Mouse (Mus musculus): ENCODE measurements around the gene Pcif1. TPM values are rescaled to one million over a fixed set of nuclear protein-coding genes. Genes with fewer than 3 reads are reported as not detected.
A peak's percentile ranks its signal among the peaks of the same experiment; 100 is the strongest.
"Not testable (repeated sequence)": the region's sequence is repeated elsewhere in the genome, so short reads cannot be mapped to it uniquely, and the experiment has no call there.

Gene Pcif1
- polyA plus RNA-seq, 1 experiment, result 30.8 TPM

DNA sequence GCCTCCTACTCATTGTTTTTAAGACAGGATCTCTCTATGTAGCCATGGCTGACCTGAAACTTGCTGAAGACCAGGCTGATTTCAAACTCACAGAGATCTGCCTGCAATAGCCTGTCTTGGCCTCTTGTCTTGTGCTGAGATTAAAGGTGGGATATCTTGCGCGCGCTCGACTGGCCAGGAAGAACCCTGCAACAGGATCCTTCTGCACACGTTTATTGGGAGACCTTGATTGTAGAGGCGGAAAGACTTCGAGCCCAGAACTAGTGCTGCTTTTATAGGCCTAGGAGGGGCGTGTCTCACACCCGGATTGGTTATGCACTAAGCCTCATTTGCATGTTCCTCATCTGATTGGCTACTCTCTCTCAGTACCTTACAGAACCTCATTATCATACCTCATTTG, 15.7 kb upstream of the Pcif1 start:
- 94% methylated on average over 8 of the region's 9 CpGs for WGBS
- DNase-seq (ENCODE audit: low read depth, low spot score), result not testable (repeated sequence)

DNA sequence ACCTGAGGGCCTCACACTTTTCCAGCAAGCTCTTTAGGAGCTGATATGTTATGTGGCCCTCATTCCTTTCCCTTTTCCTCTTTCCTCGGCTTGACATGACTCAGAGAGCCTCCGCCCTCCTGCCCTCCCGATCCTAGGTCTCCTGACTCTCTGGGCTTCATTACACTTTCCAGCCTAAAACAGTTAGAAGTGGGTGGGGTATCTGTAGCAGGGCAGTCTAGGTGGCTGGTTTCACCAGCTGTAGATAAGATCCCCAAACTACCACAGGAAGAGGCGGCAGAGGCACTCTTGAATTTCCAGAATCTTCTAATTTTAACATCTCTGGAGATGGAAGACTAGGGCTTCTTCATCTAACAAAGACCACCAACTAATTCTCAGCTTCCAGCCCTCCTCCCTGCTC, 14.5 kb upstream of the Pcif1 start:
- WGBS, result 45% methylated on average over 4 of the region's 4 CpGs
- DNase-seq (ENCODE audit: low read depth, low spot score), result no peak

DNA sequence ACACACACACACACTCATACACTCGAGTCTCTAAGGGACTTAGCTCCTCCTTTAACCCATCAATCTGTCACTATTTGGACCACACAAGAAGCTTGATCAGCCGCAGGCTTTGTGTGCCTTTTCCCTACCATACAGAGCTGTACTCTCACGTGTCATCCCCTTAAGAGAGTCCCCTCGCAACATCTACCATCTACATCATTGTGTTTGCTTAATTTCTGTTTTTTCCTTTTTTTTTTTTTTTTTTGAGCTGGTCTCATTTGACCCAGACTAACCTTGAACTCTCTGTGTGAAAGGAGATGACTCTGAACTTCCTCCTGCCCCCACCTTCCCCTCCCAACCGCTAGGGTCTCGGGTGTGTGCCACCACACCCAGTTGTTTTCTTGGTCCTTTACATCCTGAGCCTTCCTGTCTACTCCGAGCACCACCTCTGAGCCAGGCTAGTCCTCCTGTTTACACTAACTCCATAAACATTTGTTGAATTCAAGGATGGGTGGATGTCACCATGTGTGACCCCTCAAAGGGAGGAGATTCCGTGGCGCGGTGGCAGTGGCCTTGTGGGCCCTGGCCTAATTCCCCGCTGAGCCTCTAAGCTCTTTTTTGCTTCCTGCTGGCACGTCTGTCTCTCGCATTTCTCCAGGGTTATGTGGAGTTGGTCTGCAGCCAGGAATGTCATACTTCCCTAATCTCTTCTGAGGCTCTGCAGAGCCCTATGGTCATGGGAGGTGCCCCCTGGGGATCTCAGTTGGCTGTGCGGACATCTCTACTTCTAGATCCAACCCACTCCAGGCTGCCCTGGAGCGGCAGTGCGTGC, 12.2 kb upstream of the Pcif1 start:
- 24% methylated on average over 16 of the region's 16 CpGs for WGBS
- DNase-seq (ENCODE audit: low read depth, low spot score), result no peak

DNA sequence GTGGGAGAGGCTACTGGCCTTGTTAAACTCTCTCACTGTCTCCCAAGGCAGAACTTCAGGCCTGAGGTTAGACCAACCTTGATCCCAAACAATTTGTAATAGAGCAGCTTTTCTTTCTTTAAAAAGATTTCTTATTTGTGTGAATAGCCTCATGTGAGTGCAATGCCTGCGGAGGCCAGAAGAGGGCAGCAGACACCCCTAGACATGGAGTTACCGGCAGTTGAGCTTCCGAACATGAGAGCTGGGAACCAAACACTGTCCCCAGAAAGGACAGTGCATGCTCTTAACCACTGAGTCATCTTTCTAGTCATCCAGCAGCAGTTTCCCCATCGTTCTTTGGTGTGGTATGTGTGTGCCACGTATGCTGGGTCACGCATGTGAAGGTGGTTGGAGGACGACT, 11.5 kb upstream of the Pcif1 start:
- 96% methylated on average over 7 of the region's 7 CpGs for WGBS
- no peak for DNase-seq (ENCODE audit: low read depth, low spot score)

DNA sequence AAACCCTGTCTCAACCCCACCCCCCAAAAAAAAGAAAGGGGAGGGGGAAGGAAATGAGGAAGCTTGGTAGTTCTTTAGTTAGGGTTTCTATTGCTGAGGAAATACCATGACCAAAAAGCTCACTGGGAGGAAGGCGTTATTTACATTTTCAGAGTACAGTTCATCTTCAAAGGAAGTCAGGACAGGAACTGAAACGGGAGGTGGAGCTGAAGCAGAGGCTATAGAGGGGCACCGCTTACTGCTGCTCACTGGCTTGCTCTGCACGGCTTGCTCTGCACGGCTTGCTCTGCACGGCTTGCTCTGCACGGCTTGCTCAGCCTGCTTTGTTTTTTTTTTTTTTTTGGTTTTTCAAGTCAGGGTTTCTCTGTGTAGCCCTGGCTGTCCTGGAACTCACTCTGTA, 10.6 kb upstream of the Pcif1 start:
- 67% methylated on average over 7 of the region's 7 CpGs for WGBS
- no peak for DNase-seq (ENCODE audit: low read depth, low spot score)

DNA sequence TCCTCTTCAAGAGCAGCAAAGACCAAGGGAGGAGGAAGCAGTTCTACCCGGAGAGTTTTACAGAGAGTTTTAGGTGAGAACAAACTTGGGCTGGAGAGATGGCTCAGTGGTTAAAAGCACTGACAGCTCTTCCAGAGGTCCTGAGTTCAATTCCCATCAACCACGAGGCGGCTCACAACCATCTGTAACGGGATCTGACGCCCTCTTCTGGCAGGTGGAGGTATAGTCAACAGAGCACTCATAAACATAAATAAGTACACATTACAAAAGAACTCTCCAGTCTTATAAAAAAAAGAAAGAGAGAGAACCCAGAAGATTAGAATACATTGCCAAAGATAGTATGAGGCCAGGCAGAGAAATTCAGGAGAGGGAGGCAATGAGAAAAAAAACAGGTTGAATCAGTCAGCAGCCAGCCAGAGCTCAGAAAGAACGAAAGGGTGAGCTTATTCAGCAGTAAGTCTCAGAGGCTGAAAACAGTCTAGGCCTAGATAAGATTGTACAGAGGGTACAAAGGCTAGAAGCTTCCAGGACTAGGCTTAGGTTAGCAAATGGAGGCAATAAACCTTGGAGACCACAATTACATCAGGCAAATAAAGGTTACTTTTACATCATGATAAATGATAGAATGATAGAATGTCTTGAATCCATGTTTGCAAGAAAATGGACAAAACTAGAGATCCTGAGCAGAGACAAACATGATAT, 7.4 kb upstream of the Pcif1 start:
- no peak for DNase-seq (ENCODE audit: low read depth, low spot score)
- 51% methylated on average over 6 of the region's 6 CpGs for WGBS

DNA sequence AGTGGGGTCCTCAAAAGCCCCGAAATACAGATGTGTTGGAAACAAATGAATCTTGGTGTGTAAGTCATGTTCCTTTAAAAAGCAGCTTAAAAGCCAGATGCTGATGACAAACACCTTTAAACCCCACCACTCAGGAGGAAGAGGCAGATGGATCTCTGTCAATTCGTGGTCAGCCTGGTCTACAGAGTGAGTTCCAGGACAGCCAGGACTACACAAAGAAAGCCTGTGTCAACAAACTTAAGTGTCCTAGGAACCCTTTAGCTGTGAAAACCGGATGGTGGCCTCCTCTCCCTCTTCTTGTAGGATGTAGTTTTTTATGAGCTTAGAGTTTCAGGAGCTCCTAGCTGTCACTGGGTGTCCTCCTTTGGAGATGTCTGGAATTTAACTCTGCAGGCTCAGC, 5.5 kb upstream of the Pcif1 start:
- WGBS, result 35% methylated on average over 3 of the region's 3 CpGs
- DNase-seq (ENCODE audit: low read depth, low spot score), result no peak

DNA sequence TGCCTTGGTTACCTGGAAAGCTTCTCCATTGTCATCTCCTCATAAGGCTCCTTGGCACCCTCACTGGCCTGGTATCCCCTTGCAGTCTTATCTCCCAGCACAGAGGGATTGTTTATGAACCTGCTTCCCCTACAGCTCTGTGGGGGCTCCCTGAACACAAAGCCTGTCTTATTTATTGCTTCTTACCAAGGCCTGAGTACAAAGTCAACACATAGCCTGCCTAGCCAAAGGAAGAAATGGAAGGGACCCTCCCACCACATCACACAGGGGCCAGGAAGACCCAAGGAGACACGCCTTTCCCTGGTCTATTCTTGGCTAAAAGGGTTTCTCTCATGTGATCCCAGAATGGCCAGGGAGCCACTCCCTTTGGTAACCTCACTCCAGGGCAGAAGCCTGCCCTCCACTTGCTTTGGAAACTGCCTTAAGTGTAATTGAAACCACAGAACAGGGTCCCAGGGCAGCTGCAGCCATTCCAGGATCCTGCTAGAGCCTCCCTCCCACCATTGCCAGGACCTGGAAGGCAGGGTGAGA, 4.8 kb upstream of the Pcif1 start:
- DNase-seq (ENCODE audit: low read depth, low spot score), result no peak
- 21% methylated on average over 1 of the region's 1 CpGs for WGBS

DNA sequence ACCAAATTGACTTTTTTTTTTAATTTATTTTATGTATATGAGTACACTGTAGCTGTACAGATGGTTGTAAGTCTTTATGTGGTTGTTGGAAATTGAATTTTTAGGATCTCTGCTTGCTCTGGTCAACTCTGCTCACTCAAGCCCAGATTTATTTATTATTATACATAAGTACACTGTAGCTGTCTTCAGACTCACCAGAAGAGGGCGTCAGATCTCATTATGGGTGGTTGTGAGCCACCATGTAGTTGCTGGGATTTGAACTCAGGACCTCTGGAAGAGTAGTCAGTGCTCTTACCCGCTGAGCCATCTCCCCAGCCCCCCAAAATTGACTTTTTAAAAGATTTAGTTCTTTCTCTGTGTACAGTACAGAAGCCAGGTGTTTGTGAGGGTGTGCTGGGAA, 3.5 kb upstream of the Pcif1 start:
- 46% methylated on average over 2 of the region's 2 CpGs for WGBS
- DNase-seq (ENCODE audit: low read depth, low spot score), result not testable (repeated sequence)

DNA sequence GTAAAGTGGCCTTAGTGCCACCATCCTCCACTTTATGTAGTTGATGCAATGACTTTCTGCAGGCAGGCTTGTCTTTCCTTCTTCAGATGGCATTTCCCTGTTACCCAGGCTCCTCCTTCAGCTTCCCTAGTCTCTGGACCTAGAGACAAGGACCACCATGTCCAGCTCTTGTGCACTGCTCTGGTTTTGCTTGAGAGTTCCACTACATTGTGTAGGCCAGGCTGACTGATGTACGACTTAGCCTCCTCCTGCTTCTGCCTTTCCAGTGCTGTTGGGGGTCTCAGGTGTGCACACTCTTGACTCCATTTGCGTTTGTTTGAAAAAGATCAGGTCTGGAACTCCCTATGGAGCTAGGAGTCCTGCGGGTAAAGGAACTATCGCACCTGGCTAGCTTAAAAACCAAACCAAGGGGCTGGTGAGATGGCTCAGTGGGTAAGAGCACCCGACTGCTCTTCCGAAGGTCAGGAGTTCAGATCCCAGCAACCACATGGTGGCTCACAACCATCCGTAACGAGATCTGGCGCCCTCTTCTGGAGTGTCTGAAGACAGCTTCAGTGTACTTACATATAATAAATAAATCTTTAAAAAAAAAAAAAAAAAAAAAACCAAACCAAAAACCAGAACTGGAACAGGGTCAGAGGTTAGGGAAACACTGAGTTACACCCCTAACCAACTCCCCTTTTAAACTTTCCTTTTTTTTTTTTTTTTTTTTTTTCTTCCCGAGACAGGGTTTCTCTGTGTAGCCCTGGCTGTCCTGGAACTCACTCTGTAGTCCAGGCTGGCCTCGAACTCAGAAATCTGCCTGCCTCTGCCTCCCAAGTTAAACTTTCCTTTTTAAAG, 1.5 kb upstream of the Pcif1 start:
- 67% methylated on average over 11 of the region's 11 CpGs for WGBS
- DNase-seq (ENCODE audit: low read depth, low spot score), result not testable (repeated sequence)

DNA sequence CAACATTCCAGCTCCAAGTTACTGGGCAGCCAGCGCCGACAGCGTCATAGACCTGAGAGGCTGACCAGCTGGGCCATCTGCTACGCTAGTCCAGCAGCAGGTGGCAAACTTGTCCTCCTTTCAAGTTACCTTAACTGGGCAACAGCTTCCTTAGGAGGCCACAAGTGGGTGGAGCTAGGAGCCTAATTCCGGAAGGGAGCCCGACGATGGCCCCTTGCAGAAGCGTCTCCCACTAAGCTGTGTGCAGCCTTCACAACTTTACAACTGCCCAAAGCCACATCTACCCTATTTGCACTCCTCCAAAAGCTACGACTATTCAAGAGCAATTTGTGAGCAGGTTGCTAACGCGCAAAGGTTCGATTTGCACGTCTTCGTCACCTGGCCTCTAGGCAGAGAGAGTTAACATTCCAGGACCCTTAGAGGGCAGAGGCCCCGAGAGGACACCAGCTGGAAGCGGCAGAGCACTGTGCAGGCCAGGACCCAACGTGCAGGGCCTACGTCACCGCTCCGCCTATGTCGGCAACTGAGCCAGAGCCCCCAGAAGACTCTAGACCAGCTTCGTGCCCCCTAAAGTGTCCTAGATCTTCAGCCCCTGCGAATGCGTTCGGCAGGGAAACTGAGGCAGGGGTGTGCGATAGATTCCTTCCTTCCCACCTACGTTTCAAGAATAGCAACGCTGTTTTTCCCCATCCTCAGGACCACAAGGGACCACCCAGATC, 436 bp upstream of the Pcif1 start:
- 1% methylated on average over 28 of the region's 28 CpGs for WGBS
- DNase-seq (ENCODE audit: low read depth, low spot score), result peak; percentile 67

DNA sequence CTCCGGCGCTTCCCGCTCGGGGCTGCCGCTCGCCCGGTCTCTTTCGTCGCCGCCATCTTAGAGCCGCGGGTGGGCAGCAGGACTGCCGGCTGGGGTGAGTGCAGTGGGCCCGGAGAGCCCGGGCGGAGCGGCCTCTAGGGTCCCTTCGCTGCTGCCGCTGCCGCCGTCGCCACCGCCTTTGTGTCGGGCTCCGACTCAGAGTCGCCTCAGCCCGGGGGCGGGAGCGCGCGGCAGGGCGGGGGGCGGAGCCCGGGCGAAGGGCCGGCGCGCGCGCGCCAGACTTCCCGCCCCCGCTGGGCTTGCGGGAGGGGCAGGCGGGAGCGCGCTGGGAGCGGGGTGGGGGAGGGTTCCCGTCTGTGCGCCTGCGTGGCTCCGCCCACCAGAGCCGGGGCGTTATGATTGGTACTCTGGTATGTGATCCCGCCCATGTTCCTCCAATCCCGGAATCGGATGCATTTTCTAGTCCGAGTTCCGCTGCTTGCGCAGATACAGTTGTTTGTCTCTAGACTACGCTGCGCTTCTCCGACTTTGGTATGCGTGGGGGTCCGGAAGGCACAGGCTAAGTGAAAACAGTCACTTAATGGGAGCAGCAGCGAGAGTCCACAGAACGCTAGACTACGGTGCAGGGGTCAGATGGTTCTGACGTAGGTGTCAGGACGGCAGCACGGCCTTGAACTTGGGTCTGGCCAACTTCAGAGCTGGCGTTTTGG, 619 bp downstream of the Pcif1 start:
- under 1% methylated on average over 72 of the region's 72 CpGs for WGBS
- peak; percentile 85 for DNase-seq (ENCODE audit: low read depth, low spot score)

DNA sequence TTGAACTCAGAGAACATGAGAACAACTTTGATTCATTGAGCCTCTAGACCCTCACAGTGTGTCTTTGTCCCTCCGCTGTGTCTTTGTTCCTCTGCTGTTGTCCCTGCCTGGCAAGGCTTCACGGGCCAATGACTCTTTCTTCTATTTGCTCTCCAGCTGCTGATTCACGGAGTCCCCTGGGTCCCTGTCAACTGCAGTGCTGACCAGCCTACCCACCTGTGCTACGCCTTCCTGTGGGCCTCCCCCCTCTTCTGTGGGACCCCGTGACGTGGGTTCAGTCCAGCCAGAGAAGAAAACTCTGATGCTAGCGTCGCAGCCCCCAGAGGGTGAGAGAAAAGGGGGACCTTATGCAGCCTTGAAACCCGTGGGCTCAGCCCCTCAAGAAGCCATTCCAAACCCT, 3.5 kb downstream of the Pcif1 start:
- DNase-seq (ENCODE audit: low read depth, low spot score), result no peak
- 80% methylated on average over 9 of the region's 9 CpGs for WGBS

DNA sequence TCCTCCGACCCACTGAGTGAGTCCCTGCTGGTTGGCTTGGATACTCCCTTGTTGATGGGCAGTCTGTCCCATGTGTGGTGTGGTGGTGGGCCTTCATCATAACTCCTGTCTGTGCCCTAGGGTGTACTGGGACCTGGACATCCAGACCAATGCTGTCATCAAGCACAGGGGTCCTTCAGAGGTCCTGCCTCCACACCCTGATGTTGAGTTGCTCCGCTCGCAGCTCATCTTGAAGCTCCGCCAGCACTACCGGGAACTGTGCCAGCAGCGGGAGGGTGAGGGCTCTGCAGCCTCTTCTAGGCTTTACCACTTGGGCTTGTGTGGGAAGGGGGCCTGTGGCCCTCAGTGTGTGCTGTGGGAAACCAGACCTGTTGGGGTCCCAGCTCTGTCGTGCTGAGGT, 6.7 kb downstream of the Pcif1 start:
- no peak for DNase-seq (ENCODE audit: low read depth, low spot score)
- 38% methylated on average over 7 of the region's 7 CpGs for WGBS

DNA sequence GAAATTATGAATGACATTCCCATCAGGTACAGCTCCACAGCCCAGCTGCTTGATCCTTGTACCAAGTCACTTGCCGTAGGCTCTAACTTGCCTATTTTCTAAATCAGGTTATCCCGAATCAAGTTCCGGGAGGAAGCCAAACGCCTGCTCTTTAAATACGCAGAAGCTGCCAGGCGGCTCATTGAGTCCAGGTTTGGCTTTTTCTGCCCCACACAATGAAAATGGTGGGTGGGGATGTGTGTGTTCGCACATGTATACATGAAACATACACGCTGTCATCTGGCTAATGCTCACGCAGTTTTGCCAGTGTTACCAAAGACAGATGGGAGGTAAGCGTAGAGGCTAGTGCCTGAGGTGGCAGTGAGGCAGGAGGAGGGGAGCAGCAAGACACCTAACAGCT, 7.5 kb downstream of the Pcif1 start:
- WGBS, result 95% methylated on average over 10 of the region's 10 CpGs
- no peak for DNase-seq (ENCODE audit: low read depth, low spot score)

DNA sequence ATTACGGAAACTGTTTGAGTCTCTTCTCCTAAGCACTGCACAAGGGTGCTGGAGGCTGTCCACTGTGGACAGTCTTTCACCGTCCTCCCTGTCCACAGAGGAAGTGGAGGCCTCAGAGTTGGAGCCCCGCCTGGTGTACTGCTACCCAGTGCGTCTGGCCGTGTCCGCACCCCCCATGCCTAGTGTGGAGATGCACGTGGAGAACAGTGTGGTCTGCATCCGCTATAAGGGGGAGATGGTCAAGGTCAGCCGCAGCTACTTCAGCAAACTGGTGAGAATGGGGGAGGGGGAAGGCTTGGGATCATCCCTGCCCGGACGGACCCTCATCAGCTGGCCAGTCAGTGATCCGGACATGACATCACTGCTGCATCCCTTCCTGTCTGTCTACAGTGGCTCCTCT, 9.9 kb downstream of the Pcif1 start:
- 83% methylated on average over 12 of the region's 12 CpGs for WGBS
- no peak for DNase-seq (ENCODE audit: low read depth, low spot score)

DNA sequence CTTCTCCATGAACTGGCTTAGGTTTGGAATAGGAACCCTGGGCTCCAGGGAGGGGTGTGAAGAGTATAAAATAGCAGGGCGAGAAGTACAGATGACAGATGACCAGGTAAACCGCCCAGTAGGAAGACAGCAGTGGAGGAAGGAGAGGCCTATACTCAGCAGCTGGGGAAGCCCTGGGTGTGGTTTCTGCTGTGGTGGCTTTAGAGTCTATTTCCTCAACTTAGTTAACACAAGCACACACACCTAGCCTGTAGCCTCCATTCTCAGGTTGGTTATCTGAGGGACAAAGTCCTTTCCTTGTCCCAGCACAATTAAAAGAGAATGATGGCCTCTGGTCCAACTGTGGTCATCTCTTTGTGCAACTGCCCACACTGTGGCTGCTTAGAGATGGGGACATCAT, 10.9 kb downstream of the Pcif1 start:
- peak; percentile 74 for DNase-seq (ENCODE audit: low read depth, low spot score)
- 40% methylated on average over 2 of the region's 2 CpGs for WGBS

DNA sequence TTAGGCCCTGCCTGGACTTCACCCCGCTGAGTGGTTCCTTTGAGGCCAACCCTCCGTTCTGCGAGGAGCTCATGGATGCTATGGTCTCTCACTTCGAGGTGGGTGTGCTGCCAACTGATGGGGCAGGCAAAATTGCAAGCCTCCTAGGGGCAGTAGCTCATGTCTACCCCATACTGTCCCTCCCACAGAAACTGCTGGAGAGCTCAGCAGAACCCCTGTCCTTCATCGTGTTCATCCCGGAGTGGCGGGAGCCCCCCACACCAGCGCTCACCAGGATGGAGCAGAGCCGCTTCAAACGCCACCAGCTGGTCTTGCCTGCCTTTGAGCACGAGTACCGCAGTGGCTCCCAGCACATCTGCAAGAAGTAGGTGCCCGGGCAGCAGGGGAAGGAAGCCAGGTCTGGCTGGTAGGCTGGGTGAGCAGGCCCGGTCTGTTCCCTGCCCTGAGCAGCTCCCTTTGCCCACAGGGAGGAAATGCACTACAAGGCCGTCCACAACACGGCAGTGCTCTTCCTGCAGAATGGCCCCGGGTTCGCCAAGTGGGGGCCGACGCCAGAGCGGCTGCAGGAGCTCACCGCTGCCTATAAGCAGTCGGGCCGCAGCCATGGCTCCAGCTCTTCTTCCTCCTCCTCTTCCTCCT, 11.4 kb downstream of the Pcif1 start:
- no peak for DNase-seq (ENCODE audit: low read depth, low spot score)
- 88% methylated on average over 24 of the region's 24 CpGs for WGBS
